ENCODE assay signal across 8 mouse cellular contexts in genomic region chr19:60874064-60874694, GRCm38 (mm10). TPM values are rescaled to one million over a fixed set of nuclear protein-coding genes. Genes with fewer than 3 reads are reported as not detected.
A peak's percentile ranks its signal among the peaks of the same experiment; 100 is the strongest.
DNase-seq lines count a peak whose midpoint lies in the region; ATAC-seq and TF ChIP-seq lines count a peak whose summit lies in the region.

Gene Prdx3 (minus strand): TSS chr19:60874556.

- intact Hi-C loops in heart, postnatal 25 days (cut with DNase I): no loop called here

- peak; percentile 98 for ATAC-seq in forebrain, embryonic 15.5 days (replicated peaks)
- peak; percentile 100 for ATAC-seq in neutrophil, adult 5-6 weeks (ENCODE audit: extremely low read depth, insufficient number of reproducible peaks, low FRiP score, poor library complexity, severe bottlenecking)

- peak within 1 kb of the TSS; percentile 59 for H3K4me2 ChIP-seq in forebrain, embryonic 15.5 days (replicated peaks)

- H3K4me1 ChIP-seq in forebrain, embryonic 15.5 days: peaks cover 8% of the 10 kb centered on the region; the same call in 1 of the 2 replicates
- peaks cover 3% of the 10 kb centered on the region; the same call in 1 of the 2 replicates for H3K4me1 ChIP-seq in lung, adult 2 months (ENCODE audit: control insufficient read depth, insufficient read depth, low read length)

- peak; percentile 96 for DNase-seq in ES-CJ7 (ENCODE audit: low read depth, low spot score)
- peak; percentile 95 for DNase-seq in cerebellum, adult 11 months
- DNase-seq in heart, postnatal 25 days (ENCODE audit: low spot score): peak; percentile 94
- peak; percentile 95 to 96 for DNase-seq in layer of hippocampus, adult 18-20 months (ENCODE audit: low spot score in 2 of 2)
- peak; percentile 99 for DNase-seq in lung, adult 2 months
- peak; percentile 97 for DNase-seq in thymus, adult 18-20 months

- TF ChIP-seq POLR2A in lung, adult 2 months (IDR thresholded peaks at IDR 0.05; ENCODE audit: borderline replicate concordance, extremely low read depth, low read depth, low read length): peak; percentile 96

- no peaks in the 10 kb centered on the region for H3K27me3 ChIP-seq in forebrain, embryonic 15.5 days

- no peaks in the 10 kb centered on the region for H3K9me3 ChIP-seq in forebrain, embryonic 15.5 days

- WGBS in forebrain, embryonic 15.5 days: under 1% methylated on average over 28 of the region's 28 CpGs
- WGBS in lung, adult 2 months: under 1% methylated on average over 28 of the region's 28 CpGs

- peak within 1 kb of the TSS; percentile 69 for H3K27ac ChIP-seq in forebrain, embryonic 15.5 days (replicated peaks)

- peak within 1 kb of the TSS; percentile 62 for H3K9ac ChIP-seq in forebrain, embryonic 15.5 days (replicated peaks)

- 0 out of 2 replicates have a peak, but pooled peaks have one; percentile 0 for TF ChIP-seq CTCF in lung, adult 2 months (IDR thresholded peaks at IDR 0.05; ENCODE audit: insufficient read depth, low read length)

- peak within 1 kb of the TSS; percentile 61 for H3K4me3 ChIP-seq in forebrain, embryonic 15.5 days
- peak within 1 kb of the TSS; percentile 68 for H3K4me3 ChIP-seq in lung, adult 2 months (replicated peaks; ENCODE audit: extremely low read depth, low read depth, low read length)

- peaks cover 7% of the 10 kb centered on the region; the same call in 1 of the 2 replicates for H3K36me3 ChIP-seq in forebrain, embryonic 15.5 days

RNA-seq across cellular contexts. Expression of gene Prdx3, which starts in this region (rescaled TPM):
- 71.1 and 72.9 TPM in 2 replicates for polyA plus RNA-seq in forebrain, embryonic 15.5 days (2015; fragmentation: Nextera tagmentation; extraction: Ambion mirVana)
- total RNA-seq in heart, postnatal 25 days (2021): 100 to 1,000 TPM; 362 to 371 TPM
- total RNA-seq in layer of hippocampus, adult 18-20 months (2021): 10 to 100 TPM; 73.4 to 75.1 TPM
- 57.1 and 83.3 TPM in 2 replicates for polyA plus RNA-seq in lung, adult 2 months (2012; rRNA removed)
- total RNA-seq in neutrophil, adult 5-6 weeks (2017): 22.7 and 24.7 TPM in 2 replicates

Comparison
In these comparisons a context has a peak if more than half of its experiments do, and no peak if none do; other contexts are left out.
1. Peak in every context shown above with its lines: DNase-seq, ATAC-seq, H3K4me3 ChIP-seq and H3K27ac ChIP-seq.
2. RNA of gene Prdx3 (total RNA-seq): 362 to 371 TPM in heart, postnatal 25 days; 73.4 to 75.1 TPM in layer of hippocampus, adult 18-20 months and 22.7 to 24.7 TPM in neutrophil, adult 5-6 weeks; every median in the first group is over 4 times any median in the second.